Mouse (Mus musculus) liver, embryonic 14 days (tissue): Measurements from ENCODE around the gene Fbxl13. TPM values are rescaled to one million over a fixed set of nuclear protein-coding genes. Genes with fewer than 3 reads are reported as not detected.

Experiments
- polyA plus RNA-seq: library from polyadenylated mRNA; depleted of rRNA; stranded (reverse); fragments of >200 nt; gene quantifications from 2 replicates; pipeline ENCODE4 v1.2.3, GENCODE M21; 2012; rRNA removed

The Fbxl13 gene
- 0.12 and 0.15 TPM in 2 replicates for polyA plus RNA-seq

GRCm38 (mm10) chr5:21645439-21646132 lies at the start of gene Fbxl13, which contains the start of gene Armc10:
Gene Fbxl13 (minus strand): TSS chr5:21645634.
Gene Armc10 (plus strand): TSS chr5:21645813.

GRCm38 (mm10) chr5:21543409-21544201 lies 101.8 kb downstream of the Fbxl13 start, which contains the start of gene Lrrc17:
Gene Lrrc17 (plus strand): TSS chr5:21543559.

Other genes with a start within 250 kb of the Fbxl13 start
- gene Ccdc146, start 221.0 kb downstream of the Fbxl13 start, polyA plus RNA-seq: 0.01 TPM in 1 of 2 replicates, not detected in the other
- gene Fam185a, start 220.7 kb downstream of the Fbxl13 start, polyA plus RNA-seq: 1.7 and 2.0 TPM in 2 replicates
- gene Lrrc17, start 102.1 kb downstream of the Fbxl13 start, polyA plus RNA-seq: 0.54 and 2.0 TPM in 2 replicates
- 8.6 and 10.5 TPM in 2 replicates for gene Armc10, start 179 bp upstream of the Fbxl13 start, polyA plus RNA-seq
- gene Napepld, start 55.8 kb upstream of the Fbxl13 start, polyA plus RNA-seq: 1.3 TPM in 2 replicates
- gene Pmpcb, start 91.5 kb upstream of the Fbxl13 start, polyA plus RNA-seq: 37.6 and 41.4 TPM in 2 replicates
- 17.4 and 17.8 TPM in 2 replicates for gene Dnajc2, start 139.6 kb upstream of the Fbxl13 start, polyA plus RNA-seq
- 59.9 and 69.4 TPM in 2 replicates for gene Psmc2, start 139.6 kb upstream of the Fbxl13 start, polyA plus RNA-seq
- gene Slc26a5, start 220.0 kb upstream of the Fbxl13 start, polyA plus RNA-seq: 0.01 TPM in 1 of 2 replicates, not detected in the other